Mouse (Mus musculus): Measurements from ENCODE around the gene Ubqln1.

The Ubqln1 gene

GRCm38 (mm10) chr13:58215592-58216341 is at the start of gene Ubqln1:
Gene Ubqln1, minus strand, starts transcription at chr13:58215653.
- peak; percentile 88 for DNase-seq (ENCODE audit: low spot score)

- DNase-seq (ENCODE audit: low spot score) = no peak
Measured at GRCm38 (mm10) chr13:58263546-58263945, 48.1 kb upstream of the Ubqln1 start.

- DNase-seq (ENCODE audit: low spot score) = no peak
Measured at GRCm38 (mm10) chr13:58261674-58262073, 46.2 kb upstream of the Ubqln1 start.

GRCm38 (mm10) chr13:58253268-58253667 is 37.8 kb upstream of the Ubqln1 start:
- no peak for DNase-seq (ENCODE audit: low spot score)

GRCm38 (mm10) chr13:58248957-58249356 is 33.5 kb upstream of the Ubqln1 start:
- DNase-seq (ENCODE audit: low spot score) = no peak

GRCm38 (mm10) chr13:58236536-58236935 is 21.1 kb upstream of the Ubqln1 start:
- no peak for DNase-seq (ENCODE audit: low spot score)

- peak; percentile 51 for DNase-seq (ENCODE audit: low spot score)
Measured at GRCm38 (mm10) chr13:58232611-58233010, 17.2 kb upstream of the Ubqln1 start.

- no peak for DNase-seq (ENCODE audit: low spot score)
Measured at GRCm38 (mm10) chr13:58232070-58232469, 16.6 kb upstream of the Ubqln1 start.

GRCm38 (mm10) chr13:58228624-58229023 is 13.2 kb upstream of the Ubqln1 start:
- DNase-seq (ENCODE audit: low spot score) = no peak

GRCm38 (mm10) chr13:58225694-58226093 is 10.2 kb upstream of the Ubqln1 start:
- DNase-seq (ENCODE audit: low spot score) = no peak

GRCm38 (mm10) chr13:58220206-58220605 is 4.8 kb upstream of the Ubqln1 start:
- DNase-seq (ENCODE audit: low spot score) = peak; percentile 67

GRCm38 (mm10) chr13:58217536-58217935 is 2.1 kb upstream of the Ubqln1 start:
- no peak for DNase-seq (ENCODE audit: low spot score)

GRCm38 (mm10) chr13:58216395-58216794 is 942 bp upstream of the Ubqln1 start:
- DNase-seq (ENCODE audit: low spot score) = no peak

GRCm38 (mm10) chr13:58215253-58215591 is 231 bp downstream of the Ubqln1 start:
- no peak for DNase-seq (ENCODE audit: low spot score)

- DNase-seq (ENCODE audit: low spot score) = no peak
Measured at GRCm38 (mm10) chr13:58214346-58215252, 854 bp downstream of the Ubqln1 start.

- no peak for DNase-seq (ENCODE audit: low spot score)
Measured at GRCm38 (mm10) chr13:58213801-58214200, 1.7 kb downstream of the Ubqln1 start.

GRCm38 (mm10) chr13:58212530-58212929 is 2.9 kb downstream of the Ubqln1 start:
- no peak for DNase-seq (ENCODE audit: low spot score)

- no peak for DNase-seq (ENCODE audit: low spot score)
Measured at GRCm38 (mm10) chr13:58210441-58210840, 5.0 kb downstream of the Ubqln1 start.

- DNase-seq (ENCODE audit: low spot score) = no peak
Measured at GRCm38 (mm10) chr13:58206084-58206483, 9.4 kb downstream of the Ubqln1 start.

- DNase-seq (ENCODE audit: low spot score) = no peak
Measured at GRCm38 (mm10) chr13:58204986-58205385, 10.5 kb downstream of the Ubqln1 start.

GRCm38 (mm10) chr13:58204202-58204601 is 11.3 kb downstream of the Ubqln1 start:
- DNase-seq (ENCODE audit: low spot score) = no peak

- DNase-seq (ENCODE audit: low spot score) = no peak
Measured at GRCm38 (mm10) chr13:58202903-58203302, 12.6 kb downstream of the Ubqln1 start.

- DNase-seq (ENCODE audit: low spot score) = no peak
Measured at GRCm38 (mm10) chr13:58201908-58202307, 13.5 kb downstream of the Ubqln1 start.
